Mouse (Mus musculus) MEL (cell line): Measurements from ENCODE around the gene Zdhhc4.

Experiments used
- BHLHE40 ChIP-seq: IDR thresholded peaks from 2 replicates; pipeline ENCODE4 v1.6.1; 2012; ENCODE audit warnings: low read depth, mild to moderate bottlenecking, inconsistent platforms, low read length, improper control_type of control experiment, borderline replicate concordance
- CTCF ChIP-seq, 3 experiments: IDR thresholded peaks in 2 of 3; conservative IDR thresholded peaks in 1 of 3; 2 replicates each; pipeline ENCODE4 v1.5.1; 2011 to 2012; ENCODE audit warnings: low read length in 3 of 3, low read depth in 2 of 3, mild to moderate bottlenecking in 2 of 3, improper control_type of control experiment in 1 of 3, inconsistent platforms in 1 of 3, mixed read lengths in 1 of 3, moderate library complexity in 1 of 3; ENCODE audit not compliant: control insufficient read depth in 1 of 3, insufficient read depth in 1 of 3, poor library complexity in 1 of 3, severe bottlenecking in 1 of 3
- EP300 ChIP-seq, 2 experiments: IDR thresholded peaks; 2 replicates each; pipeline ENCODE4 v1.6.1; 2011; ENCODE audit warnings: improper control_type of control experiment in 2 of 2, low read length in 2 of 2, low read depth in 1 of 2, mild to moderate bottlenecking in 1 of 2
- MAFK ChIP-seq: IDR thresholded peaks from 2 replicates; pipeline ENCODE4 v1.6.1; 2011; ENCODE audit warnings: low read depth, mild to moderate bottlenecking, low read length, improper control_type of control experiment, borderline replicate concordance
- MAX ChIP-seq: IDR thresholded peaks from 2 replicates; pipeline ENCODE4 v1.6.1; 2011; ENCODE audit warnings: low read length, improper control_type of control experiment
- MYC ChIP-seq: IDR thresholded peaks from 2 replicates; pipeline ENCODE4 v1.6.1; 2011; ENCODE audit warnings: low read depth, mild to moderate bottlenecking, low read length, improper control_type of control experiment, moderate library complexity
- POLR2A ChIP-seq, 2 experiments: IDR thresholded peaks; 2 replicates each; pipeline ENCODE4 v1.6.1; 2011 to 2012; ENCODE audit warnings: low read length in 2 of 2, mild to moderate bottlenecking in 2 of 2, control low read depth in 1 of 2, improper control_type of control experiment in 1 of 2, low read depth in 1 of 2, moderate library complexity in 1 of 2; ENCODE audit not compliant: control insufficient read depth in 1 of 2, insufficient read depth in 1 of 2, poor library complexity in 1 of 2
- POLR2AphosphoS5 ChIP-seq: IDR thresholded peaks from 2 replicates; pipeline ENCODE4 v1.6.1; 2012; ENCODE audit warnings: low read depth, borderline replicate concordance, mild to moderate bottlenecking, inconsistent platforms, low read length, moderate library complexity, mixed read lengths
- TCF12 ChIP-seq: IDR thresholded peaks from 2 replicates; pipeline ENCODE4 v1.6.1; 2014; ENCODE audit warnings: low read depth, mild to moderate bottlenecking, inconsistent platforms, low read length, improper control_type of control experiment, moderate library complexity
- UBTF ChIP-seq: IDR thresholded peaks from 2 replicates; pipeline ENCODE4 v1.6.1; 2012; ENCODE audit warnings: low read depth, mild to moderate bottlenecking, inconsistent platforms, low read length, improper control_type of control experiment, moderate library complexity, borderline replicate concordance; ENCODE audit not compliant: insufficient read depth
- USF1 ChIP-seq: IDR thresholded peaks from 2 replicates; pipeline ENCODE4 v1.6.1; 2014; ENCODE audit warnings: low read depth, mild to moderate bottlenecking, inconsistent platforms, low read length, improper control_type of control experiment, moderate library complexity
- USF2 ChIP-seq, 2 experiments: IDR thresholded peaks; 2 replicates each; pipeline ENCODE4 v1.6.1; 2011 to 2012; ENCODE audit warnings: improper control_type of control experiment in 2 of 2, low read length in 2 of 2, borderline replicate concordance in 1 of 2, inconsistent platforms in 1 of 2, low read depth in 1 of 2, mild to moderate bottlenecking in 1 of 2; ENCODE audit not compliant: insufficient read depth in 1 of 2

DNA sequence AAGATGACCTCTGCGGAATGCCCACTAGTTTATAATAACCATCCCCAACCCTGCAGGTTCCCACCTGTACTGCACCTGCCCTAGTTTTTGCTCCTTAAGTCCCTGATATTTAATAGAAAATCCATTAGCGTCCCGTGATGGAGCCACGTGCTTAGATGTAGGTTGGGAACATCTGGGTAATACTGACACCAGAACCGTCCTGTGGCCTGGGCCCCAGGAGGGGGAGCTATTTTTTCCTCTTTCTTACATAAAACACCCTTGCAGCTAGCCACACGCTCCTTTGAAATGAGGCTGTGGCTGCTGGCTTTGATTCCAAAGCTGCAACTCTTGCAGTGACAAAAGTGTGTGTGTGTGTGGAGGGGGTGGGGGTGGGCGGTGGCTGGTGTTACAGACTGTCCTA, 30.2 kb upstream of the Zdhhc4 start:
- no peak for TF ChIP-seq POLR2A (IDR thresholded peaks at IDR 0.05; ENCODE audit: control insufficient read depth in 1 of 2, insufficient read depth in 1 of 2, low read depth in 1 of 2, low read length in 2 of 2, poor library complexity in 1 of 2)
- TF ChIP-seq MAX: no peak
- no peak for TF ChIP-seq MAFK
- TF ChIP-seq EP300 (IDR thresholded peaks at IDR 0.05; ENCODE audit: low read depth in 1 of 2, low read length in 2 of 2): no peak
- no peak for TF ChIP-seq POLR2AphosphoS5
- no peak for TF ChIP-seq MYC
- no peak for TF ChIP-seq UBTF
- no peak for TF ChIP-seq BHLHE40
- no peak for TF ChIP-seq USF1
- TF ChIP-seq USF2 (IDR thresholded peaks at IDR 0.05; ENCODE audit: borderline replicate concordance in 1 of 2, insufficient read depth in 1 of 2, low read depth in 1 of 2, low read length in 2 of 2): no peak
- peak in 2 of 3 experiments; percentile 24 to 27; a peak in 3 of 6 replicates for TF ChIP-seq CTCF (IDR thresholded peaks at IDR 0.05 in 2 of 3, conservative IDR thresholded peaks at IDR 0.05 in 1 of 3; ENCODE audit: control insufficient read depth in 1 of 3, insufficient read depth in 1 of 3, low read depth in 2 of 3, low read length in 3 of 3, poor library complexity in 1 of 3, severe bottlenecking in 1 of 3)
- no peak for TF ChIP-seq TCF12
